ENCODE assay signal across 21 mouse cellular contexts in genomic region chr5:107082011-107082410, GRCm38 (mm10).
DNase-seq lines count a peak whose midpoint lies in the region; ATAC-seq lines count a peak whose summit lies in the region.
"Had no signal": no experiment of that assay in that cellular context is flagged by ENCODE, and none has a peak within 500 bp of the region (broad histone marks: within the 10 kb centered on the region; RNA-seq: fewer than 3 reads in every experiment).

No protein-coding gene starts in this region.

- DNase-seq in embryonic facial prominence, embryonic 10.5 days (ENCODE audit: low spot score) = no peak
- peak; percentile 12 to 34 for DNase-seq in kidney, adult 8-10 months
- DNase-seq in kidney, postnatal 10 days = no peak
- peak; percentile 32 to 49 for DNase-seq in kidney, postnatal 4 days
- DNase-seq in kidney, adult 18-20 months = no peak
- no peak for DNase-seq in B cell, adult 2 months
- DNase-seq: adrenal gland, adult 2 months; adrenal gland, postnatal 25 days; cerebellum, adult 18-20 months; cerebellum, adult 9-11 months; cerebellum, postnatal 36 days; gastrocnemius, adult 2 months; gastrocnemius, postnatal 25 days; heart, postnatal 14 days had no signal

- H3K27me3 ChIP-seq in embryonic facial prominence, embryonic 13.5 days = 0 out of 2 replicates have a peak, but pooled peaks cover 3% of the 10 kb centered on the region
- no peaks in the 10 kb centered on the region for H3K27me3 ChIP-seq in embryonic facial prominence, embryonic 10.5 days (replicated peaks; ENCODE audit: low read depth, poor library complexity, severe bottlenecking)
- H3K27me3 ChIP-seq: embryonic facial prominence, embryonic 15.5 days had no signal

- 85% methylated on average over 3 of the region's 3 CpGs for WGBS in embryonic facial prominence, embryonic 13.5 days
- 78% methylated on average over 3 of the region's 3 CpGs for WGBS in embryonic facial prominence, embryonic 10.5 days

- H3K27ac ChIP-seq in embryonic facial prominence, embryonic 13.5 days = peak overlapping the region; percentile 55; the same call in 1 of the 2 replicates
- H3K27ac ChIP-seq in embryonic facial prominence, embryonic 10.5 days (replicated peaks) = no peak overlapping the region
- H3K27ac ChIP-seq: embryonic facial prominence, embryonic 15.5 days; hindbrain, embryonic 14.5 days had no signal

- H3K9ac ChIP-seq in embryonic facial prominence, embryonic 13.5 days = no peak overlapping the region
- H3K9ac ChIP-seq: embryonic facial prominence, embryonic 15.5 days; hindbrain, embryonic 14.5 days had no signal

- no peak overlapping the region for H3K4me2 ChIP-seq in embryonic facial prominence, embryonic 13.5 days
- H3K4me2 ChIP-seq: embryonic facial prominence, embryonic 15.5 days; hindbrain, embryonic 14.5 days had no signal

- no peaks in the 10 kb centered on the region for H3K9me3 ChIP-seq in embryonic facial prominence, embryonic 13.5 days
- H3K9me3 ChIP-seq in embryonic facial prominence, embryonic 10.5 days = no peaks in the 10 kb centered on the region
- H3K9me3 ChIP-seq: embryonic facial prominence, embryonic 15.5 days; forebrain, embryonic 10.5 days; hindbrain, embryonic 10.5 days had no signal

- H3K4me3 ChIP-seq in embryonic facial prominence, embryonic 13.5 days = no peak overlapping the region
- H3K4me3 ChIP-seq in embryonic facial prominence, embryonic 10.5 days = no peak overlapping the region
- H3K4me3 ChIP-seq: embryonic facial prominence, embryonic 15.5 days; erythroblast, embryonic 14.5 days; forebrain, embryonic 10.5 days; gastrocnemius, adult 2 months; hindbrain, embryonic 10.5 days had no signal

- peaks cover 34% of the 10 kb centered on the region for H3K4me1 ChIP-seq in embryonic facial prominence, embryonic 13.5 days
- peaks cover 20% of the 10 kb centered on the region for H3K4me1 ChIP-seq in embryonic facial prominence, embryonic 10.5 days

- ATAC-seq in embryonic facial prominence, embryonic 13.5 days (ENCODE audit: insufficient number of reproducible peaks, insufficient read depth, low FRiP score, low TSS enrichment, low read depth) = no peak
- ATAC-seq: forebrain, embryonic 14.5 days had no signal

- H3K36me3 ChIP-seq in embryonic facial prominence, embryonic 13.5 days = no peaks in the 10 kb centered on the region
- no peaks in the 10 kb centered on the region for H3K36me3 ChIP-seq in embryonic facial prominence, embryonic 10.5 days (replicated peaks)
- H3K36me3 ChIP-seq: embryonic facial prominence, embryonic 15.5 days; forebrain, embryonic 10.5 days; hindbrain, embryonic 10.5 days had no signal

Comparison
In these comparisons a context has a peak if more than half of its experiments do, and no peak if none do; other contexts are left out.
1. DNase-seq: peak in kidney, adult 8-10 months (2 of 2) and kidney, postnatal 4 days (2 of 2); none in embryonic facial prominence, embryonic 10.5 days (single experiment), kidney, postnatal 10 days (single experiment), kidney, adult 18-20 months (single experiment) and B cell, adult 2 months (0 of 2).